Mouse (Mus musculus) embryonic facial prominence, embryonic 13.5 days (tissue): ENCODE measurements around the gene Lrrc9. TPM values are rescaled to one million over a fixed set of nuclear protein-coding genes. Genes with fewer than 3 reads are reported as not detected.

Experiments used
- ATAC-seq: fragments of 200-750 bp; cut with Nextera tagmentation; 2 replicates; pipeline ENCODE4 v1.8.0; 2017; ENCODE audit warnings: low read depth; ENCODE audit not compliant: insufficient number of reproducible peaks, insufficient read depth, low FRiP score, low TSS enrichment
- H3K27ac ChIP-seq: fragments of 300-500 bp; sonication (generic); 2 replicates; pipeline ENCODE4 v1.5.1; 2015; ENCODE audit warnings: moderate library complexity, mild to moderate bottlenecking, inconsistent platforms
- H3K27me3 ChIP-seq: fragments of 300-500 bp; sonication (generic); 2 replicates; pipeline ENCODE4 v1.6.1; 2015; ENCODE audit warnings: mild to moderate bottlenecking, inconsistent platforms
- H3K36me3 ChIP-seq: fragments of 300-500 bp; sonication (generic); 2 replicates; pipeline ENCODE4 v1.6.1; 2015; ENCODE audit warnings: mild to moderate bottlenecking, inconsistent platforms
- H3K4me1 ChIP-seq: fragments of 300-500 bp; sonication (generic); 2 replicates; pipeline ENCODE4 v1.6.1; 2015; ENCODE audit warnings: inconsistent platforms
- H3K4me2 ChIP-seq: fragments of 300-500 bp; sonication (generic); 2 replicates; pipeline ENCODE4 v1.6.1; 2015; ENCODE audit warnings: moderate library complexity, mild to moderate bottlenecking, inconsistent platforms
- H3K4me3 ChIP-seq: fragments of 300-500 bp; sonication (generic); 2 replicates; pipeline ENCODE4 v1.5.1; 2015; ENCODE audit warnings: mild to moderate bottlenecking, inconsistent platforms
- H3K9ac ChIP-seq: fragments of 300-500 bp; sonication (generic); 2 replicates; pipeline ENCODE4 v1.6.1; 2015; ENCODE audit warnings: mild to moderate bottlenecking, inconsistent platforms
- H3K9me3 ChIP-seq: fragments of 300-500 bp; sonication (generic); 2 replicates; pipeline ENCODE4 v1.6.1; 2016; ENCODE audit warnings: inconsistent platforms
- WGBS: fragments of 180-500 bp; shearing (Covaris S2); methylation state at CpG from one replicate; pipeline ENCODE4 v1.1.7; 2015; ENCODE audit warnings: mixed read lengths; 5-methylcytosine and 5-hydroxymethylcytosine counted together
- microRNA-seq: library from miRNA; unstranded; fragments of <30 nt; microRNA quantifications from one replicate; pipeline ENCODE4, GENCODE M21; 2016
- polyA plus RNA-seq: library from polyadenylated mRNA; unstranded; fragments of >200 nt; fragmentation: Nextera tagmentation; extraction: Ambion mirVana; gene quantifications from 2 replicates; pipeline ENCODE4 v1.2.1, GENCODE M21; 2015

Gene Lrrc9
- polyA plus RNA-seq, 1 experiment from 2014 or later: 0.93 TPM

DNA sequence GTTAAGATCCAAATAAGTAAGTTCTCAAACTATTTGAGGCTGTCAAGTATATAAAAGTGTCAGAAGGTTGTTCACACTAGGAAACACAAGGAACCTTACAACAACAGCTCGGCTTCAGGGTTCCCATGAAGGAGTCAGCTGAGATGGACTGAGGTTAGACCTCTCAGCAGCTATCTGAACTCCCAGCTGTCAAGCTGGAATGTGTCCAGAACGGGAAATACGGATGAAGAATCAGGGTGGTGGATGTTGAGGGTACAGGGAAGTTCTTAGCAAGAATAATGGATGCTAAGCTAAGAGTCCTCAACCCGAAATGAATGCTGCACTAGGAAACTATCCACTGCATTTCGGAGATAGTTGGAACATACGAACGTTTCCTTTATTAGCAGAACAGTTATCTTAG is 90.6 kb downstream of the Lrrc9 start:
- Histone ChIP-seq H3K4me3 (no peak overlapping the region), H3K4me2 (no peak overlapping the region), H3K27ac (no peak overlapping the region), H3K9ac (no peak overlapping the region), H3K27me3 (no peaks in the 10 kb centered on the region), H3K36me3 (no peaks in the 10 kb centered on the region), H3K9me3 (no peaks in the 10 kb centered on the region), H3K4me1 (peaks cover 6% of the 10 kb centered on the region)
- 81% methylated on average over 7 of the region's 7 CpGs for WGBS
- no peak for ATAC-seq

DNA sequence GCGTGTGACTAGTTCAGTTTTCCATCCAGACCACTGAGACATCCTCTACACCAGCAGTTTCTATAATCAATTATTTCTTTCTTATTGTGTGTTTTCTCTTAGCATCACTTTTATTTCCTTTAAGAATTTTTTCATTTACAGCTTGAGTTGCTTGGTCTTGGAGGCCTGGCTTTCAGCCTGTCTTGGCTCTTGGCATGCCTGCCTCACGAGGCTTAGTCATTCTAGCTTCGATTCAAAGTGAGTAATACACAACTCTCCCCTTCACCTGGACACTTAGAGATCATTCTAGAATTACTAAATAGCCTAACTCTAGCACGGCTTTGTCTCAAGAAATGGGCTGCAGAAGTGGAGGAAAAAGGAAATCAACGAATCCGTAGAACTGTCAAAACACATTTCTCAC is 92.3 kb downstream of the Lrrc9 start:
- Histone ChIP-seq H3K27ac (no peak overlapping the region), H3K4me2 (no peak overlapping the region), H3K4me1 (peaks cover 15% of the 10 kb centered on the region), H3K27me3 (no peaks in the 10 kb centered on the region), H3K36me3 (no peaks in the 10 kb centered on the region), H3K4me3 (no peak overlapping the region), H3K9me3 (no peaks in the 10 kb centered on the region), H3K9ac (no peak overlapping the region)
- no peak for ATAC-seq
- WGBS: 83% methylated on average over 6 of the region's 6 CpGs

DNA sequence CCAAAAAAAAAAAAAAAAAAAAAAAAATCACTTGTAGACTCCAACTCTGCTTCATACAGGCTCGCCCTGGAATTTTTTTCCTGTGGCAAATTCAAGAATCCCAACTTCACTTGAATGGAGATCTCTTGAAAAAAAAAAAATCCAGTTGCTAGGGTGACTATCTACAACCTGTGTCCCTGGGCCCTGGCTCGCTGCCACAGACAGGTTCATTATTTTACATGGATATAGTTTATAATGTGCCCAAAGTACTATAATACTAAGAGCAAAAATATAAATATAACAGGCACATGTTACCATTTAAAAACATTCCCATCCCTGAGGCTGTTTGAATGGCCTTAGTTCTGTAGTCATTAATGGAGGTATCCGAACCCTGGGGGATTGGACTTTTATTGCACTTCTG is 93.9 kb downstream of the Lrrc9 start:
- H3K27ac ChIP-seq: peak overlapping the region; percentile 52; the same call in 1 of the 2 replicates
- ATAC-seq: no peak; the same call in 1 of the 2 replicates
- peak overlapping the region; percentile 68 for H3K4me2 ChIP-seq
- no peaks in the 10 kb centered on the region for H3K27me3 ChIP-seq
- peak overlapping the region; percentile 80 for H3K9ac ChIP-seq
- no peaks in the 10 kb centered on the region for H3K36me3 ChIP-seq
- no peaks in the 10 kb centered on the region for H3K9me3 ChIP-seq
- H3K4me1 ChIP-seq: peaks cover 15% of the 10 kb centered on the region
- H3K4me3 ChIP-seq: peak overlapping the region; percentile 75
- WGBS: 43% methylated on average over 3 of the region's 3 CpGs

DNA sequence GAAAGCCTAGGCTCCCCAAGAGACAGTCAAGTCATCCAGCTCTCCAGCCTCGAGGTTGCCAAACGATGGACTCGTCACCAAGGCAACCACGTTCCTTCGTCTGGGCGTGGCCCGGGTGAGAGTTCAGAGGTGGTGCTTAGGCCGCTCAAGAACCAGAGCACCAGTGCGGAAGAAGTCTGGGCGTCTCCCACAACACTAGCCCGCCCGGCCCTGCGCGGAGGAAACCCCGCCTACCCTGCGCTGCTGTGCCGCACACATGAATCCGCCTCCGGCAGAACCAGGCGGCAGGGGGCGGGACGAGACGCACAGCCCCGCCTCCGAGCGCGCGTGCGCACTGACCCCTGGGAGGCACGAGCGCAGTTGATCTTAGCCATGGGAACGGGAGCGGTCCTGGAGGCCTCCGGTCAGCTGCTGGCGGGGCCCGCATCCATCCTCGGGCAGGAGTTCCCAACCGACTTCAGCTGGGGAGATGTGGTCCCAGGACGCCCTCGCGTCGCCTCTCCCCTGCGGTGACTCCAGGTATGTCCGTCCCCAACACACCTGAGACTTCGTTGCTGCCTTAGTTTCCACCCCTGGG is 94.4 kb downstream of the Lrrc9 start, which contains the start of gene Pcnx4:
Pcnx4 (plus strand) TSS at position 363 of the 577 bp plus-strand sequence.
- H3K9me3 ChIP-seq: no peaks in the 10 kb centered on the region
- no peaks in the 10 kb centered on the region for H3K27me3 ChIP-seq
- H3K36me3 ChIP-seq: no peaks in the 10 kb centered on the region
- under 1% methylated on average over 45 of the region's 45 CpGs for WGBS
- ATAC-seq: peak; percentile 98
- H3K4me2 ChIP-seq: peak within 1 kb of the TSS; percentile 68
- peaks cover 15% of the 10 kb centered on the region for H3K4me1 ChIP-seq
- peak within 1 kb of the TSS; percentile 80 for H3K9ac ChIP-seq
- H3K4me3 ChIP-seq: peak within 1 kb of the TSS; percentile 75
- peak within 1 kb of the TSS; percentile 52; the same call in 1 of the 2 replicates for H3K27ac ChIP-seq

DNA sequence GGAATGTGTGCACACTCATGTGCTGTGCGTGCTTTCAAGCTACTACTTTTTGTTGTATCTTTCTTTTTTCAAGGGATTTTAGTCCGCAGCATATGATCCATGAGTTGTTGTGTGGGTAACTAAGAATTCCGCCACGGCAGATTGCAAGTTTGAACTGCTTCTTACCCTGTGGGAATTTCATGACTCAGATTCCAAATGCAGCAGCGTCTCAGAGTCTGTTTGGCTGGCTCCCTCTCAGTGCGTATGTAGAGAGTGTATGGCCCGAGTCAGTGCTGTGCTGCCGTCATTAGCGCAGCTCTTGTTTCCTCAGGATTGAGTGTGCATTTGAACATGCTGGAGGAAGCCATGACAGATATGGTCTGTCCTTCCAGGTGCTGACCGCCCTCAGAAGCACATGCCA is 96.9 kb downstream of the Lrrc9 start:
- H3K9ac ChIP-seq: no peak overlapping the region
- peaks cover 15% of the 10 kb centered on the region for H3K4me1 ChIP-seq
- no peak overlapping the region for H3K4me3 ChIP-seq
- H3K4me2 ChIP-seq: no peak overlapping the region
- ATAC-seq: no peak
- no peaks in the 10 kb centered on the region for H3K9me3 ChIP-seq
- no peak overlapping the region for H3K27ac ChIP-seq
- peaks cover 21% of the 10 kb centered on the region for H3K36me3 ChIP-seq
- no peaks in the 10 kb centered on the region for H3K27me3 ChIP-seq
- 74% methylated on average over 10 of the region's 10 CpGs for WGBS

DNA sequence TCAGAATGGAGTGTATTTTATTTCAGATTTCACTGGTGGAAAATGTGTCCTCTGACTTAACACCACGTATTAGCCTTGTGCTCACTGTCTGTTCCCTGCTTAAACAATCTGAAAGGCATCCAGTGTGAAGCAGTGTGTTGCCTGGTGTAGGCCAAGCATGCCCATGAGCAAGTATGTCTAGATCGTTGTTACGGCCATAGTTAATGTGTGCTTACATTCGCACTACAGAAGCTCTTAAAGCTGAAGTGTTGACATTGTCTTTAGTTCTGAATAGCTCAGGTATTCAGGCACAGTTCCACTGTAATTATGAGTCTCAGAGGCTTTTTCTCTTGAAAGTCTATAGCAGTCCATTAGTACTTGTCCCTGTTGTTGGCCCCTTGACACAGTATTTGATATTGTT is 112.7 kb downstream of the Lrrc9 start:
- no peaks in the 10 kb centered on the region for H3K9me3 ChIP-seq
- peaks cover 10% of the 10 kb centered on the region; the same call in 1 of the 2 replicates for H3K36me3 ChIP-seq
- H3K4me2 ChIP-seq: no peak overlapping the region
- WGBS: 74% methylated on average over 4 of the region's 4 CpGs
- H3K27ac ChIP-seq: no peak overlapping the region
- H3K9ac ChIP-seq: no peak overlapping the region
- H3K4me1 ChIP-seq: no peaks in the 10 kb centered on the region
- no peak overlapping the region for H3K4me3 ChIP-seq
- no peak for ATAC-seq
- no peaks in the 10 kb centered on the region for H3K27me3 ChIP-seq

DNA sequence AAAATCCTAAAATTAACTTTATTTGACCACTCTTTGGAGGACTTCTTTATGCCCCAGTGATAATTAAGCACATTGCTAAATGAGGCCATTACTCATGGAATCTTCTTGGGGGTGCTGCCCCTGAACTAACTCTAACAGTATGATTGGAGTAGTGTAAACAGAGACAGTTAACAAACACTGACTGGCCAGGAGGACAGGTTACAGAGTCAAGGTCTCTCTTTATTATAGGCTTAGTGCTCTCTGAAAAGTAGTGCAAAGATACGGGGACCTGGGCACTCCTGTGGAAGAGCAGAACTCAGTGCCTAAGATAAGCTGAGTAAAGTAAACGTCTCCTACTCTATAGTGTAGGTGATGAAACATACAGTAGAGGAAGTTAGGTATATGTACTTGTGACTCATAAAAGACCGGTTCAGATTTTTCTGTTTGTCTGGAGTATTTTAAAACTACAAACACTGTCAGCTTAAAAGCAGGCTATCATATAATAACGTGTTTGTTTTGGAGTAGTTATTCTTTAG is 122.7 kb downstream of the Lrrc9 start:
- Histone ChIP-seq H3K27ac (no peak overlapping the region), H3K9ac (no peak overlapping the region), H3K36me3 (peaks cover 5% of the 10 kb centered on the region; the same call in 1 of the 2 replicates), H3K4me3 (no peak overlapping the region), H3K4me2 (no peak overlapping the region), H3K9me3 (no peaks in the 10 kb centered on the region), H3K4me1 (no peaks in the 10 kb centered on the region), H3K27me3 (no peaks in the 10 kb centered on the region)
- no peak for ATAC-seq
- WGBS: 87% methylated on average over 4 of the region's 4 CpGs

Small RNA genes lying within 50 kb of the gene (microRNA-seq; reads per million reads assigned to microRNA genes)
- not detected for gene Gm44392

Other genes with a start within 250 kb of the Lrrc9 start
- 41.0 and 43.8 TPM in 2 replicates for gene Rtn1, start 32.8 kb upstream of the Lrrc9 start, polyA plus RNA-seq
- gene Pcnx4, start 94.5 kb downstream of the Lrrc9 start, polyA plus RNA-seq: 12.6 and 14.9 TPM in 2 replicates
- gene Gm4756, start 207.8 kb downstream of the Lrrc9 start, polyA plus RNA-seq: not detected in 2 replicates
- gene Dhrs7, start 223.0 kb downstream of the Lrrc9 start, polyA plus RNA-seq: 16.6 and 22.7 TPM in 2 replicates